Mouse (Mus musculus): Measurements from ENCODE around the gene Nt5c1b. TPM values are rescaled to one million over a fixed set of nuclear protein-coding genes. Genes with fewer than 3 reads are reported as not detected.
A peak's percentile ranks its signal among the peaks of the same experiment; 100 is the strongest.

The Nt5c1b gene
- polyA plus RNA-seq, 1 experiment from 2014 or later: 0.13 TPM

DNA sequence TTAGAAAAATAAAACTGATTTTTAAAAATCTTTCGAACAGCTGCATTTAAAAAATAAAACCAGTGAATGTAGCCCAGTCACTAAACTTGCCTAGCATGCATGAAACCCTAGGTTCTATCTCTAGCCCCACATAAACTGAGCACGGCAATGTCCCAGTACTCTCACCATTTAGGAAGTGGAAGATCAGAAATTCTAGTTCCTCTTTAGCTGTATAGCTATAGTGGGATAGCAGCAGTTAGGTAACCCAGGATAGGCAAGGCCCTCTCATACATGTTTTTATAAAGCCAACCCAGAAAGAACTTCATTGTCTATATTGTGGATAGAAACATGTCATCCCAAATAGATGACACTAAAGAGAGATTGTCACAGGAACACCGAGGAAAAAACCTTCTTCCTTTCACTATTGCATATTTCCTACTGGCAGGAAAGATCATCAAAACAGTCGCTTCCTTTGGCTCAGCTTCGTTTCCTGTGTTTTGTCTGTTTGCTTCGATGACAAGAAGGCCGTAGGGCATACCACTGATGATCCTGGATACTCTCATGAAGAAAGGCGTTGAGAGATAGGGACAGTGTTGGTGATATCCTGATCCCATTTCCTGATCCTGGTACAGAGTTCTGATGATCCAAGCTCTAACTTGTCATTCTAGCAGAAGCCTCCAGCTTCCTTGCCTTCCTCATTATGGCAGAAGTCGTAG, 32.8 kb downstream of the Nt5c1b start:
- Histone ChIP-seq H3K27me3 (ENCODE audit: control insufficient read depth, insufficient read depth, low read length) (no peaks in the 10 kb centered on the region), H3K4me1 (replicated peaks; ENCODE audit: control insufficient read depth, insufficient read depth, low read length) (no peaks in the 10 kb centered on the region), H3K27ac (ENCODE audit: low read depth, low read length) (no peak overlapping the region), H3K4me3 (ENCODE audit: low read depth, low read length) (no peak overlapping the region), H3K4me2 (ENCODE audit: low read depth, low read length, severe bottlenecking) (no peak overlapping the region), H3K9me3 (ENCODE audit: control insufficient read depth, low read length) (no peaks in the 10 kb centered on the region), H3K36me3 (ENCODE audit: control insufficient read depth, insufficient read depth, low read length) (no peaks in the 10 kb centered on the region), H3K9ac (ENCODE audit: low read length) (no peak overlapping the region)
- WGBS: 85% methylated on average over 9 of the region's 9 CpGs
- ATAC-seq (replicated peaks; ENCODE audit: low FRiP score): no peak
- DNase-seq (ENCODE audit: low spot score): no peak

DNA sequence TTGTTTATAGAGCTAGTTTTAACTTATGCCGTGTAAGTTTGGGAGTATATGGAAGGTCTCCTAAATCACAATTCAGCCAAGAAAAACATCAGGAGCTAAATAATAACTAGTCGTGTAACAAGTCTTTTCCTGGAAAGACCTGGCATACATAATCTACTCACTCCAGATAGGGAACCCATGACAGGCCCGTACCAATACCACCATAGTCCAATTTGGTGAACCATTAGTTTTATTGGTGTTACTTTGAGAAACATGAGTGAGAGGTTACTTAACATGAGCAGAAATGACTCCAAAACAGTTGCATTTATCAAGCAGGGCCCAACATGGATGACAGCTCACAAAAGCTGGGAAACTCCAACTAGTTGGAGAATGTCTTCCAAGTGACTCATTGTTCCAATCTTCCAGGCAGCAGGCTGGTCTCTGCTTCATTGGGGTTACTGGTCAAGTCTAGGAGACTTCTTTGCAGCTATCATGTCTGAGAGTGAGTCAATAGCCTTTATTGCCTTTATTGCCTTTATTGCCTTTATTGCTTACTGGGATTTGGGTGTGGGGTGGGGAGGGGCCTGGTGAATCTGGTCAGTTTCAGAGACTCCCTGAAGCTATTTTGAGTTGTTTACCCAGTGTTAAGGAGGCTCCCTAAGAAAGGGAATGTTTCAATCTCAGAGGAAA, 40.9 kb downstream of the Nt5c1b start:
- WGBS: 93% methylated on average over 3 of the region's 3 CpGs
- no peak for ATAC-seq (replicated peaks; ENCODE audit: low FRiP score)
- Histone ChIP-seq H3K27ac (ENCODE audit: low read depth, low read length) (no peak overlapping the region), H3K9ac (ENCODE audit: low read length) (no peak overlapping the region), H3K4me3 (ENCODE audit: low read depth, low read length) (no peak overlapping the region), H3K36me3 (ENCODE audit: control insufficient read depth, insufficient read depth, low read length) (no peaks in the 10 kb centered on the region), H3K9me3 (ENCODE audit: control insufficient read depth, low read length) (no peaks in the 10 kb centered on the region), H3K4me1 (replicated peaks; ENCODE audit: control insufficient read depth, insufficient read depth, low read length) (no peaks in the 10 kb centered on the region), H3K27me3 (ENCODE audit: control insufficient read depth, insufficient read depth, low read length) (no peaks in the 10 kb centered on the region), H3K4me2 (ENCODE audit: low read depth, low read length, severe bottlenecking) (no peak overlapping the region)
- DNase-seq (ENCODE audit: low spot score): no peak

DNA sequence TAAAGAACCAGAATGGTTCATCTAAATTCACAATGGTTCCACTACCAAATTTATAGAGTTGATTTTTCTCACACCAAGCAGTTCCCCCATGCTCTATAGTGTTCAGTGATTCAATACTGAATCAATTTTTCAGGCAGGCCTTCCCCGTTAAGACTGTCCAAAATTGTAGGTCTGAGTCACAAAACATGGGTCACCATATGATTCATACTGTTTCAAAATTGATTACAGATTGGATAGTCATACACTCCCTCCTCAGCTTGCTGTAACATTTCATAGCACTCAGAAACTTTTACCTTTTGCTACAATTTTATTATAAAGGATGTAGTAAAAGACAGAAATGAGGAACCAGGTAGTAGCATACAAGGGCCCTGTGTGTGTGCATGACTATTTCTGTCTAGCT, 41.7 kb downstream of the Nt5c1b start:
- no peaks in the 10 kb centered on the region for H3K4me1 ChIP-seq (replicated peaks; ENCODE audit: control insufficient read depth, insufficient read depth, low read length)
- H3K36me3 ChIP-seq (ENCODE audit: control insufficient read depth, insufficient read depth, low read length): no peaks in the 10 kb centered on the region
- no peak overlapping the region for H3K4me3 ChIP-seq (ENCODE audit: low read depth, low read length)
- H3K9ac ChIP-seq (ENCODE audit: low read length): no peak overlapping the region
- no peak overlapping the region for H3K4me2 ChIP-seq (ENCODE audit: low read depth, low read length, severe bottlenecking)
- no peaks in the 10 kb centered on the region for H3K27me3 ChIP-seq (ENCODE audit: control insufficient read depth, insufficient read depth, low read length)
- DNase-seq (ENCODE audit: low spot score): no peak
- no peak overlapping the region for H3K27ac ChIP-seq (ENCODE audit: low read depth, low read length)
- WGBS: 93% methylated on average over 1 of the region's 1 CpGs
- no peaks in the 10 kb centered on the region for H3K9me3 ChIP-seq (ENCODE audit: control insufficient read depth, low read length)
- ATAC-seq (replicated peaks; ENCODE audit: low FRiP score): no peak

DNA sequence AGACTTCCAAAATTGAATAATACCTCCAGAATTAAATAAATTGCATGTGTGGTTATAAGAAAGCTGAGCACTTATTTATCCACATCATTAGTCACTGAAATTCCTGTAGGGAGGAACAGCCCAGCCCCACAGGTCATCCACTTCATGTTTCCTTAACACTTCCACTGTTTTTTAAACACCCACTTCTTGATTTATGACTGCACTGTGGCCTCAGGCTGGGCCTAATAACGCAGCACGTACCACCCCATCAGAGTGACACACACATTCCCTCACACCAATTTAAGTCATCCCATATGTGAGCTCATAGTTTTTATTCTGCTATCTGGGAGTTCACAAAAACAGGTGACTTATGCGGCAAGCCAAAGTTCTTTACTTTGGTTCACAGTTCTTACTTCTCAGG, 52.6 kb downstream of the Nt5c1b start:
- no peak overlapping the region for H3K27ac ChIP-seq (ENCODE audit: low read depth, low read length)
- H3K4me2 ChIP-seq (ENCODE audit: low read depth, low read length, severe bottlenecking): no peak overlapping the region
- H3K9me3 ChIP-seq (ENCODE audit: control insufficient read depth, low read length): no peaks in the 10 kb centered on the region
- H3K4me1 ChIP-seq (replicated peaks; ENCODE audit: control insufficient read depth, insufficient read depth, low read length): no peaks in the 10 kb centered on the region
- H3K4me3 ChIP-seq (ENCODE audit: low read depth, low read length): no peak overlapping the region
- ATAC-seq (replicated peaks; ENCODE audit: low FRiP score): no peak
- no peak for DNase-seq (ENCODE audit: low spot score)
- no peaks in the 10 kb centered on the region for H3K36me3 ChIP-seq (ENCODE audit: control insufficient read depth, insufficient read depth, low read length)
- 82% methylated on average over 3 of the region's 3 CpGs for WGBS
- H3K9ac ChIP-seq (ENCODE audit: low read length): no peak overlapping the region
- H3K27me3 ChIP-seq (ENCODE audit: control insufficient read depth, insufficient read depth, low read length): no peaks in the 10 kb centered on the region

DNA sequence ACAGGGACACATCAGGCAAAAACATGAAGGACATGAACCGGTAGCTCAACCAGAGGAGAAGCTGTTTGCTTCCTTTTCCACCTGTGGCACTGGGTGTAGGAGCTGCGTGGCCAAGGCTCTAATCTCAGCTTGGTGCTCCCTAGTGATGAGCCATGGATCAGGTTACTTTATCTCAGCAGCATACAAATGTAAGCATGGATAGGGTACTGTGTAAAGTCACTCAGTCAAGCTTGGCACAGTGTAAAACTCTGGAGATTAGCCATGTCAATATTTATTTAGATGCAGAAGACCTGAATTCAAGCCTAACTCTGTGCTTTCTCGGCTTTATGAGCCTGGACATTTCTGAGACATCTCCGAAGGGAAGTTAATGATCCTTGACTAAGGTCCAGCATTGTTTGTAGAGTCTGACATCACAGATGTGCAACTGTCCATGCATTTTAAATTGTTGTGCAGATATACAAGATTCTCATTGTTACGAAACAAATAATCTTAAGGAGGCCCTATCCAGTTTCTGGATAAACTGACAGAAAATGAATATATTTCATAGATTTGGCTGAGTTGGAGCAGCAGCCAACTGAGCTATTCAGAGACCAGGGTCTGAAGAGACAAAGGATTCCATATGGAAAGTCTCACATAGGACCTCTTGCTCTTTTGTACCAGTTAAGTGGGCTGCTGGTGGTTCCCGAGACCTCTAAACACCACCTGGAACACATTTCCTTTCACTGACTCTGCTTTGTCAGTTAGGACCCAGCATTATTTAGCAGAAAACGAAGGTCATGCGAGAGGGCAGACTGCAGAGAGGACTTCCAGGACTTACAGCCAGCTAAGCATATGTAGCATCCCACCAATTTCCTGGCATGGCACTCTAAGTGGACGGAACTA, 56.5 kb downstream of the Nt5c1b start:
- no peak overlapping the region for H3K4me3 ChIP-seq (ENCODE audit: low read depth, low read length)
- WGBS: 74% methylated on average over 9 of the region's 9 CpGs
- no peak for ATAC-seq (replicated peaks; ENCODE audit: low FRiP score)

DNA sequence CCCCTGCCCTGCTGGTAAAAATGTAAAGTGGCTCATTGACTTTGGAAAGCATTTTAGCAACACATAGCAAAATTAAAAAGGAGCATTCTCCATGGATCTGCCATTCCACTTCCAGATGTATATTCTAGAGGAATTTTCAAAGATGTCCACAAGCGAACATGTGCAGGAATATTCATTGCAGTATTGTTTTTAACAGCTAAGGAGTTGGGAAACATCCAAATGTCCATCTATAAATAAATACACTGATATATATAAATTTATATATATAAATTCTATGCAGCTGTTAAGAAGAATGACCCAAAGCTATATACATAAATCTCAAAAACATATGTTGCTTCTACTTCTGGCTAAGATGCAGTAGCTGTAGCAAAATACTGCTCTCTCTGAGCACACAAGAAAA, 61.2 kb downstream of the Nt5c1b start:
- 95% methylated on average over 1 of the region's 1 CpGs for WGBS
- no peak for ATAC-seq (replicated peaks; ENCODE audit: low FRiP score)
- no peaks in the 10 kb centered on the region for H3K27me3 ChIP-seq (ENCODE audit: control insufficient read depth, insufficient read depth, low read length)

More for the DNA sequence above, 56.5 kb downstream of the Nt5c1b start:
- Histone ChIP-seq H3K36me3 (ENCODE audit: control insufficient read depth, insufficient read depth, low read length) (no peaks in the 10 kb centered on the region), H3K9ac (ENCODE audit: low read length) (no peak overlapping the region), H3K4me2 (ENCODE audit: low read depth, low read length, severe bottlenecking) (no peak overlapping the region), H3K27ac (ENCODE audit: low read depth, low read length) (no peak overlapping the region), H3K27me3 (ENCODE audit: control insufficient read depth, insufficient read depth, low read length) (no peaks in the 10 kb centered on the region), H3K4me1 (replicated peaks; ENCODE audit: control insufficient read depth, insufficient read depth, low read length) (no peaks in the 10 kb centered on the region), H3K9me3 (ENCODE audit: control insufficient read depth, low read length) (no peaks in the 10 kb centered on the region)
- no peak for DNase-seq (ENCODE audit: low spot score)

DNA sequence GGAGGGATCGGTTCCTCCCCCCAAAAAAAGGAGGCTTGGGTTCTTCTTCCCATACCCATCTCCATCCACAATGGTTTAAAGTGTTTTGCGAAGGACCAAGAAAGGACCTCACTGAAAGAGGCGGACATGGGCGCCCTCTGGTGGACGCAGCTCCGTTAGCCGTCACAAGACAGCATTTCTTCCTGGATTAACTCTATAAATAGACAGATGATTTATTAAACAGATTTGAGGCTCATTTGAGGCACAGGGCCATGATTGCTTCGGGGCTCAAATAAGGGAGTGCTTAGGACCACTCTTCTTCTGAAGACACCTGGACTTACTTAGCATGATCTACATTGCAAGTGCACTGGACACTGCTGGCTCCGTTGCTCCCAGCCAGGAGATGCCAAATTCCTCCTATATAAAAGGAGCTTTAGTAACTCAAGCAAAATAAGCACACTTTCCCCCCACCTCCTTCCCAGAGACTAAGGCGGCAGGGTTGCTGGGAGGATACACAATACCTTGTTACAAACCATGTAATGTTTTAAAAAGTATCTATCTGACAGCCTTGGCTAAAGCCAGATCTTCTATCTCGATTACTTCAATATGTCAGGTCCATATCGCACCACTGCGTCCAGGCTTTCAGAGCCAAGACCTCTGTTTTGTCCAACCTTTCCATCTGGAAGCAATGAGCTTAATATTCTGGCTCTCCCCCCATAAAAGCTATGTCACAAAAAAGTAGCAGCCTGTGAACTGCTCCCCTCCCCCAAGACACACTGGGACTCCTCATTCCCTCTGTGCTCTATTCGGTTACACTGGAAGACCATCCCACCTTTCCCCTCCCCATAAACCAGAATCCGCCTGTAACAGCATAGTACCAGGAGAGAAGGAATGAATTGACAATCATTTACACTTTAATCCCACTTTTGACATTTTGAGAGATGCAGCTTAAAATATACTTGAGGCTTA, 68.6 kb downstream of the Nt5c1b start:
- Histone ChIP-seq H3K9ac (ENCODE audit: low read length) (no peak overlapping the region), H3K4me1 (replicated peaks; ENCODE audit: control insufficient read depth, insufficient read depth, low read length) (no peaks in the 10 kb centered on the region), H3K4me3 (ENCODE audit: low read depth, low read length) (no peak overlapping the region), H3K4me2 (ENCODE audit: low read depth, low read length, severe bottlenecking) (no peak overlapping the region), H3K9me3 (ENCODE audit: control insufficient read depth, low read length) (no peaks in the 10 kb centered on the region), H3K27me3 (ENCODE audit: control insufficient read depth, insufficient read depth, low read length) (no peaks in the 10 kb centered on the region), H3K36me3 (ENCODE audit: control insufficient read depth, insufficient read depth, low read length) (no peaks in the 10 kb centered on the region), H3K27ac (ENCODE audit: low read depth, low read length) (no peak overlapping the region)
- DNase-seq (ENCODE audit: low spot score) (peak; percentile 89), ATAC-seq (replicated peaks; ENCODE audit: low FRiP score) (peak; percentile 49; the same call in 1 of the 2 replicates)
- 23% methylated on average over 15 of the region's 15 CpGs for WGBS

More for the DNA sequence above, 61.2 kb downstream of the Nt5c1b start:
- DNase-seq (ENCODE audit: low spot score): no peak
- H3K36me3 ChIP-seq (ENCODE audit: control insufficient read depth, insufficient read depth, low read length): no peaks in the 10 kb centered on the region
- H3K9ac ChIP-seq (ENCODE audit: low read length): no peak overlapping the region
- H3K4me1 ChIP-seq (replicated peaks; ENCODE audit: control insufficient read depth, insufficient read depth, low read length): no peaks in the 10 kb centered on the region
- H3K4me2 ChIP-seq (ENCODE audit: low read depth, low read length, severe bottlenecking): no peak overlapping the region
- no peak overlapping the region for H3K4me3 ChIP-seq (ENCODE audit: low read depth, low read length)
- no peak overlapping the region for H3K27ac ChIP-seq (ENCODE audit: low read depth, low read length)
- no peaks in the 10 kb centered on the region for H3K9me3 ChIP-seq (ENCODE audit: control insufficient read depth, low read length)

All from forebrain, embryonic 11.5 days (tissue).